Mouse (Mus musculus) small intestine, adult 2 months (tissue): Measurements from ENCODE around the gene Stra6.

Experiments used
- CTCF ChIP-seq: fragments of 200-500 bp; IDR thresholded peaks from 2 replicates; pipeline ENCODE4 v1.5.1; 2012; ENCODE audit warnings: low read depth, mild to moderate bottlenecking, control low read depth, inconsistent platforms, low read length, moderate library complexity, mixed read lengths; ENCODE audit not compliant: insufficient replicate concordance, insufficient read length; ENCODE audit errors: extremely low read depth
- POLR2A ChIP-seq: fragments of 200-500 bp; IDR thresholded peaks from 2 replicates; pipeline ENCODE4 v1.6.1; 2012; ENCODE audit warnings: low read depth, mild to moderate bottlenecking, control low read depth, inconsistent platforms, low read length, moderate library complexity

- TF ChIP-seq CTCF (no peak), POLR2A (no peak)
Measured at GRCm38 (mm10) chr9:58015856-58016255, 47.7 kb upstream of the Stra6 start.
